Mouse (Mus musculus) midbrain, embryonic 12.5 days (tissue): ENCODE results near the gene Spats1. TPM values are rescaled to one million over a fixed set of nuclear protein-coding genes. Genes with fewer than 3 reads are reported as not detected.

Source experiments
- ATAC-seq: fragments of 200-750 bp; cut with Nextera tagmentation; 2 replicates; pipeline ENCODE4 v1.8.0; 2017; ENCODE audit warnings: low read depth, moderate TSS enrichment, moderate library complexity; ENCODE audit not compliant: low FRiP score
- H3K27ac ChIP-seq: fragments of 300-500 bp; sonication (generic); replicated peaks from 2 replicates; pipeline ENCODE4 v1.5.1; 2016; ENCODE audit warnings: mild to moderate bottlenecking
- H3K27me3 ChIP-seq: fragments of 300-500 bp; sonication (generic); 2 replicates; pipeline ENCODE4 v1.6.1; 2016; ENCODE audit warnings: mild to moderate bottlenecking
- H3K36me3 ChIP-seq: fragments of 300-500 bp; sonication (generic); 2 replicates; pipeline ENCODE4 v1.6.1; 2016
- H3K4me1 ChIP-seq: fragments of 300-500 bp; sonication (generic); 2 replicates; pipeline ENCODE4 v1.6.1; 2016
- H3K4me2 ChIP-seq: fragments of 300-500 bp; sonication (generic); replicated peaks from 2 replicates; pipeline ENCODE4 v1.6.1; 2016; ENCODE audit warnings: mild to moderate bottlenecking, moderate library complexity
- H3K4me3 ChIP-seq: fragments of 300-500 bp; sonication (generic); 2 replicates; pipeline ENCODE4 v1.5.1; 2016; ENCODE audit warnings: mild to moderate bottlenecking
- H3K9ac ChIP-seq: fragments of 300-500 bp; sonication (generic); replicated peaks from 2 replicates; pipeline ENCODE4 v1.6.1; 2016; ENCODE audit warnings: mild to moderate bottlenecking, moderate library complexity
- H3K9me3 ChIP-seq: fragments of 300-500 bp; sonication (generic); 2 replicates; pipeline ENCODE4 v1.6.1; 2016; ENCODE audit warnings: mild to moderate bottlenecking
- WGBS: fragments of 180-500 bp; shearing (Covaris S2); methylation state at CpG from one replicate; pipeline ENCODE4 v1.1.7; 2016; 5-methylcytosine and 5-hydroxymethylcytosine counted together
- polyA plus RNA-seq: library from polyadenylated mRNA; unstranded; fragments of >200 nt; fragmentation: Nextera tagmentation; extraction: Ambion mirVana; gene quantifications from 2 replicates; pipeline ENCODE4 v1.2.1, GENCODE M21; 2016

Spats1 gene
- polyA plus RNA-seq, 1 experiment from 2014 or later = 1.0 TPM

GRCm38 (mm10) chr17:45397541-45397940 lies 77.7 kb downstream of the Spats1 start:
- 75% methylated on average over 3 of the region's 3 CpGs for WGBS
- no peaks in the 10 kb centered on the region for H3K27me3 ChIP-seq
- H3K27ac ChIP-seq = no peak overlapping the region
- H3K4me3 ChIP-seq = no peak overlapping the region
- ATAC-seq = no peak
- no peaks in the 10 kb centered on the region for H3K9me3 ChIP-seq
- no peak overlapping the region for H3K4me2 ChIP-seq
- H3K9ac ChIP-seq = no peak overlapping the region
- no peaks in the 10 kb centered on the region for H3K4me1 ChIP-seq
- H3K36me3 ChIP-seq = peaks cover 46% of the 10 kb centered on the region

GRCm38 (mm10) chr17:45394612-45395011 lies 80.6 kb downstream of the Spats1 start:
- no peak for ATAC-seq
- Histone ChIP-seq H3K9me3 (no peaks in the 10 kb centered on the region), H3K27me3 (no peaks in the 10 kb centered on the region), H3K27ac (no peak overlapping the region), H3K4me3 (no peak overlapping the region), H3K4me1 (no peaks in the 10 kb centered on the region), H3K4me2 (no peak overlapping the region), H3K36me3 (peaks cover 53% of the 10 kb centered on the region), H3K9ac (no peak overlapping the region)
- WGBS = 82% methylated on average over 9 of the region's 9 CpGs

DNA sequence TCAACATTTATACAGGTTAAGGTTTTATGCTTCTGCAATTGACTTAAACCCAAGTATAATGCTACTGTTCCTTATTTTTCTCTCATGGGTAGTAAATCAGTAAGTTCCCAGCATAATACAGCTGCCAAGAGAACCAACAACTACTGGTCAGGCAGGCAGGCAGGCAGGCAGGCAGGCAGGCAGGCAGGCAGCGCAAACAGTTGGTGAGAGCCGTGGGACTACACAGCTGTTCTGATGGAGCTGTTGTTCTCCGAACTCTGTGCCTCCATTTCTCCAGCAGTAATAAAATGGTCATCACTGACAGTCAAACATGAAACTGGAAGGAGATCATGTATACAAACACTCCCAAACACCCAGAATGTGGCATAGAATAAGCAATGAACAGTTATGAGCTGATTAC lies 81.5 kb downstream of the Spats1 start:
- H3K4me3 ChIP-seq = no peak overlapping the region
- no peak for ATAC-seq
- WGBS = 86% methylated on average over 3 of the region's 3 CpGs
- H3K27ac ChIP-seq = no peak overlapping the region
- no peak overlapping the region for H3K4me2 ChIP-seq
- no peak overlapping the region for H3K9ac ChIP-seq
- H3K9me3 ChIP-seq = no peaks in the 10 kb centered on the region
- no peaks in the 10 kb centered on the region for H3K4me1 ChIP-seq
- peaks cover 53% of the 10 kb centered on the region for H3K36me3 ChIP-seq
- H3K27me3 ChIP-seq = no peaks in the 10 kb centered on the region

Other genes with a start within 250 kb of the Spats1 start
- gene Cdc5l, start 41.7 kb downstream of the Spats1 start, polyA plus RNA-seq = 74.2 and 76.4 TPM in 2 replicates
- gene Aars2, start 31.4 kb upstream of the Spats1 start, polyA plus RNA-seq = 24.2 and 24.9 TPM in 2 replicates
- gene Tcte1, start 48.0 kb upstream of the Spats1 start, polyA plus RNA-seq = 0.71 and 1.8 TPM in 2 replicates
- gene Tmem151b, start 74.3 kb upstream of the Spats1 start, polyA plus RNA-seq = 12.6 and 13.5 TPM in 2 replicates
- gene Nfkbie, start 80.3 kb upstream of the Spats1 start, polyA plus RNA-seq = 6.8 and 7.9 TPM in 2 replicates
- 96.6 and 102 TPM in 2 replicates for gene Slc35b2, start 88.5 kb upstream of the Spats1 start, polyA plus RNA-seq
- 1,424 and 1,459 TPM in 2 replicates for gene Hsp90ab1, start 97.9 kb upstream of the Spats1 start, polyA plus RNA-seq
- gene Slc29a1, start 124.2 kb upstream of the Spats1 start, polyA plus RNA-seq = 40.1 and 40.2 TPM in 2 replicates
- gene Mymx, start 126.7 kb upstream of the Spats1 start, polyA plus RNA-seq = not detected in 2 replicates
- 1.2 and 1.4 TPM in 2 replicates for gene Capn11, start 183.9 kb upstream of the Spats1 start, polyA plus RNA-seq
- 105 and 110 TPM in 2 replicates for gene Mrpl14, start 210.9 kb upstream of the Spats1 start, polyA plus RNA-seq
- gene Tmem63b, start 211.5 kb upstream of the Spats1 start, polyA plus RNA-seq = 97.9 and 107 TPM in 2 replicates